ENCODE assay signal across 9 mouse cellular contexts in genomic region chr12:80231317-80231716, GRCm38 (mm10). TPM values are rescaled to one million over a fixed set of nuclear protein-coding genes. Genes with fewer than 3 reads are reported as not detected.
DNase-seq lines count a peak whose midpoint lies in the region; ATAC-seq and TF ChIP-seq lines count a peak whose summit lies in the region.
"Had no signal": no experiment of that assay in that cellular context is flagged by ENCODE, and none has a peak within 500 bp of the region (broad histone marks: within the 10 kb centered on the region; RNA-seq: fewer than 3 reads in every experiment).

No protein-coding gene starts in this region.

- WGBS in kidney, postnatal 0 days: 27% methylated on average over 5 of the region's 5 CpGs
- WGBS in embryonic facial prominence, embryonic 10.5 days: 28% methylated on average over 5 of the region's 5 CpGs
- 25% methylated on average over 5 of the region's 5 CpGs for WGBS in hindbrain, embryonic 13.5 days

- no peak for ATAC-seq in kidney, postnatal 0 days (replicated peaks; ENCODE audit: low FRiP score, low read depth)
- no peak for ATAC-seq in hindbrain, embryonic 13.5 days (ENCODE audit: low FRiP score)
- ATAC-seq in megakaryocyte progenitor cell, adult 5-6 weeks (replicated peaks; ENCODE audit: poor library complexity): peak; percentile 62
- ATAC-seq: Patski had no signal

- peak overlapping the region; percentile 88 for H3K27ac ChIP-seq in kidney, postnatal 0 days
- H3K27ac ChIP-seq in embryonic facial prominence, embryonic 10.5 days (replicated peaks): peak overlapping the region; percentile 93
- peak overlapping the region; percentile 59; the same call in 1 of the 2 replicates for H3K27ac ChIP-seq in hindbrain, embryonic 13.5 days

- peaks cover 40% of the 10 kb centered on the region for H3K4me1 ChIP-seq in kidney, postnatal 0 days (replicated peaks; ENCODE audit: insufficient read depth, low read length)
- peaks cover 65% of the 10 kb centered on the region for H3K4me1 ChIP-seq in embryonic facial prominence, embryonic 10.5 days
- H3K4me1 ChIP-seq in hindbrain, embryonic 13.5 days (replicated peaks): peaks cover 42% of the 10 kb centered on the region

- no peak for TF ChIP-seq CTCF in kidney, postnatal 0 days (IDR thresholded peaks at IDR 0.05; ENCODE audit: low read depth)

- H3K9ac ChIP-seq in kidney, postnatal 0 days (ENCODE audit: low read depth, low read length): no peak overlapping the region
- H3K9ac ChIP-seq in hindbrain, embryonic 13.5 days: no peak overlapping the region

- no peak overlapping the region for H3K4me3 ChIP-seq in kidney, postnatal 0 days (replicated peaks; ENCODE audit: low read depth, low read length)
- peak overlapping the region; percentile 46 for H3K4me3 ChIP-seq in embryonic facial prominence, embryonic 10.5 days
- H3K4me3 ChIP-seq in hindbrain, embryonic 13.5 days: no peak overlapping the region

- H3K9me3 ChIP-seq in kidney, postnatal 0 days (replicated peaks; ENCODE audit: low read length): no peaks in the 10 kb centered on the region
- H3K9me3 ChIP-seq in embryonic facial prominence, embryonic 10.5 days: peaks cover 8% of the 10 kb centered on the region; the same call in 1 of the 2 replicates
- 0 out of 2 replicates have a peak, but pooled peaks cover 6% of the 10 kb centered on the region for H3K9me3 ChIP-seq in hindbrain, embryonic 13.5 days

- no peaks in the 10 kb centered on the region for H3K36me3 ChIP-seq in kidney, postnatal 0 days (ENCODE audit: insufficient read depth, low read length)
- H3K36me3 ChIP-seq in embryonic facial prominence, embryonic 10.5 days (replicated peaks): peaks cover 43% of the 10 kb centered on the region
- no peaks in the 10 kb centered on the region for H3K36me3 ChIP-seq in hindbrain, embryonic 13.5 days

- H3K4me2 ChIP-seq in kidney, postnatal 0 days (ENCODE audit: low read length): no peak overlapping the region
- no peak overlapping the region for H3K4me2 ChIP-seq in hindbrain, embryonic 13.5 days

- DNase-seq in kidney, postnatal 0 days (ENCODE audit: low spot score): no peak
- DNase-seq in kidney, adult 9 months: no peak
- DNase-seq in embryonic facial prominence, embryonic 10.5 days (ENCODE audit: low spot score): peak; percentile 37
- no peak for DNase-seq in cerebellum, adult 9-10 months
- DNase-seq in left cerebral cortex, adult 8-10 months (ENCODE audit: low spot score in 2 of 2): no peak
- DNase-seq in left cerebral cortex, adult 9 months (ENCODE audit: low spot score in 2 of 2): no peak

- no peaks in the 10 kb centered on the region for H3K27me3 ChIP-seq in kidney, postnatal 0 days (ENCODE audit: insufficient read depth, low read length)
- H3K27me3 ChIP-seq in embryonic facial prominence, embryonic 10.5 days (replicated peaks; ENCODE audit: low read depth, poor library complexity, severe bottlenecking): no peaks in the 10 kb centered on the region
- H3K27me3 ChIP-seq in hindbrain, embryonic 13.5 days: no peaks in the 10 kb centered on the region
- H3K27me3 ChIP-seq: Patski had no signal

RNA-seq across cellular contexts. Expression of gene Actn1, which starts 28.9 kb away (rescaled TPM):
- polyA plus RNA-seq in kidney, postnatal 0 days (2015; fragmentation: Nextera tagmentation; extraction: Ambion mirVana): 32.5 and 37.1 TPM in 2 replicates
- 38.2 and 39.3 TPM in 2 replicates for polyA plus RNA-seq in embryonic facial prominence, embryonic 10.5 days (2016; fragmentation: Nextera tagmentation; extraction: Ambion mirVana)
- 7.0 TPM in 2 replicates for polyA plus RNA-seq in hindbrain, embryonic 13.5 days (2015; fragmentation: Nextera tagmentation; extraction: Ambion mirVana)
- 14.8 and 17.2 TPM in 2 replicates for total RNA-seq in megakaryocyte progenitor cell, adult 5-6 weeks (2015)
- total RNA-seq in megakaryocyte progenitor cell, adult 5-6 weeks (2017): 17.8 and 19.4 TPM in 2 replicates
- 100 to 1,000 TPM in 1 of 4 experiments, 10 to 100 TPM in 3; 92.6 to 101 (median 98.8) TPM for total RNA-seq in left cerebral cortex, adult 8-10 months (2022)
